Mouse (Mus musculus) midbrain, postnatal 0 days (tissue): ENCODE measurements around the gene Timd4. TPM values are rescaled to one million over a fixed set of nuclear protein-coding genes. Genes with fewer than 3 reads are reported as not detected.

Experiments used
- ATAC-seq: fragments of 200-750 bp; cut with Nextera tagmentation; 2 replicates; pipeline ENCODE4 v1.8.0; 2017; ENCODE audit warnings: moderate number of reproducible peaks, mild to moderate bottlenecking, moderate TSS enrichment, moderate library complexity; ENCODE audit not compliant: low FRiP score
- DNase-seq: peaks from one replicate; pipeline ENCODE4 v3.0.0-alpha.2; 2015; ENCODE audit warnings: low spot score
- H3K27ac ChIP-seq: fragments of 300-500 bp; sonication (generic); 2 replicates; pipeline ENCODE4 v1.5.1; 2014; ENCODE audit warnings: low read depth, mild to moderate bottlenecking, low read length, mixed read lengths
- H3K27me3 ChIP-seq: fragments of 300-500 bp; sonication (generic); 2 replicates; pipeline ENCODE4 v1.6.1; 2014; ENCODE audit warnings: low read length, control low read depth, mixed read lengths; ENCODE audit not compliant: insufficient read depth
- H3K36me3 ChIP-seq: fragments of 300-500 bp; sonication (generic); 2 replicates; pipeline ENCODE4 v1.6.1; 2014; ENCODE audit warnings: low read length, control low read depth, mixed read lengths; ENCODE audit not compliant: insufficient read depth
- H3K4me1 ChIP-seq: fragments of 300-500 bp; sonication (generic); 2 replicates; pipeline ENCODE4 v1.6.1; 2014; ENCODE audit warnings: mild to moderate bottlenecking, control low read depth, antibody characterized with exemption, low read length, mixed read lengths; ENCODE audit not compliant: insufficient read depth
- H3K4me2 ChIP-seq: fragments of 300-500 bp; sonication (generic); 2 replicates; pipeline ENCODE4 v1.6.1; 2014; ENCODE audit warnings: low read depth, mild to moderate bottlenecking, low read length, mixed read lengths; ENCODE audit not compliant: poor library complexity, severe bottlenecking
- H3K4me3 ChIP-seq: fragments of 300-500 bp; sonication (generic); 2 replicates; pipeline ENCODE4 v1.5.1; 2014; ENCODE audit warnings: low read depth, mild to moderate bottlenecking, low read length, moderate library complexity
- H3K9ac ChIP-seq: fragments of 300-500 bp; sonication (generic); replicated peaks from 2 replicates; pipeline ENCODE4 v1.6.1; 2014; ENCODE audit warnings: mild to moderate bottlenecking, low read length, moderate library complexity, mixed read lengths; ENCODE audit not compliant: poor library complexity, severe bottlenecking
- H3K9me3 ChIP-seq: fragments of 300-500 bp; sonication (generic); 2 replicates; pipeline ENCODE4 v1.6.1; 2016; ENCODE audit warnings: low read length, control low read depth
- CTCF ChIP-seq: IDR thresholded peaks from 2 replicates; pipeline ENCODE4 v1.5.1; 2016; ENCODE audit warnings: antibody characterized with exemption, mild to moderate bottlenecking
- WGBS: fragments of 180-500 bp; shearing (Covaris S2); extraction: QIAGEN DNeasy Blood & Tissue Kit; methylation state at CpG from one replicate; pipeline ENCODE4 v1.1.7; 2014; 5-methylcytosine and 5-hydroxymethylcytosine counted together
- polyA plus RNA-seq: library from polyadenylated mRNA; unstranded; fragments of >200 nt; fragmentation: Nextera tagmentation; extraction: Ambion mirVana; gene quantifications from 2 replicates; pipeline ENCODE4 v1.2.1, GENCODE M21; 2015
- total RNA-seq: library from RNA; depleted of rRNA; stranded (reverse); fragments of >200 nt; gene quantifications from 2 replicates; pipeline ENCODE4 v1.2.3, GENCODE M21; 2014

Gene Timd4
- total and polyA plus RNA-seq, 2 experiments from 2014 or later: 0.22 TPM; not detected in 1

GRCm38 (mm10) chr11:46830348-46830747 is 19.7 kb downstream of the Timd4 start:
- no peak for DNase-seq
- 73% methylated on average over 2 of the region's 2 CpGs for WGBS
- no peaks in the 10 kb centered on the region for H3K36me3 ChIP-seq
- H3K4me2 ChIP-seq: no peak overlapping the region
- no peaks in the 10 kb centered on the region for H3K27me3 ChIP-seq
- H3K9ac ChIP-seq: no peak overlapping the region
- no peak overlapping the region for H3K27ac ChIP-seq
- H3K4me1 ChIP-seq: no peaks in the 10 kb centered on the region
- ATAC-seq: no peak
- no peak overlapping the region for H3K4me3 ChIP-seq
- H3K9me3 ChIP-seq: no peaks in the 10 kb centered on the region
- no peak for TF ChIP-seq CTCF

GRCm38 (mm10) chr11:46835080-46835479 is 24.5 kb downstream of the Timd4 start:
- no peak for TF ChIP-seq CTCF
- H3K27ac ChIP-seq: no peak overlapping the region
- H3K27me3 ChIP-seq: no peaks in the 10 kb centered on the region
- WGBS: 71% methylated on average over 1 of the region's 1 CpGs
- no peaks in the 10 kb centered on the region for H3K9me3 ChIP-seq
- ATAC-seq (no peak), DNase-seq (no peak)
- H3K9ac ChIP-seq: no peak overlapping the region
- no peak overlapping the region for H3K4me2 ChIP-seq
- no peaks in the 10 kb centered on the region for H3K36me3 ChIP-seq
- no peaks in the 10 kb centered on the region for H3K4me1 ChIP-seq
- H3K4me3 ChIP-seq: no peak overlapping the region

GRCm38 (mm10) chr11:46842015-46842726 is 31.6 kb downstream of the Timd4 start:
- no peak overlapping the region for H3K9ac ChIP-seq
- TF ChIP-seq CTCF: no peak
- 54% methylated on average over 2 of the region's 2 CpGs for WGBS

GRCm38 (mm10) chr11:46846661-46847060 is 36.1 kb downstream of the Timd4 start:
- no peaks in the 10 kb centered on the region for H3K4me1 ChIP-seq
- 82% methylated on average over 1 of the region's 1 CpGs for WGBS
- no peak overlapping the region for H3K4me3 ChIP-seq
- DNase-seq (no peak), ATAC-seq (no peak)
- no peaks in the 10 kb centered on the region for H3K27me3 ChIP-seq
- no peak overlapping the region for H3K9ac ChIP-seq
- no peak for TF ChIP-seq CTCF
- no peak overlapping the region for H3K27ac ChIP-seq
- no peaks in the 10 kb centered on the region for H3K36me3 ChIP-seq
- no peak overlapping the region for H3K4me2 ChIP-seq
- no peaks in the 10 kb centered on the region for H3K9me3 ChIP-seq

More at GRCm38 (mm10) chr11:46842015-46842726, 31.6 kb downstream of the Timd4 start:
- no peak overlapping the region for H3K27ac ChIP-seq
- no peaks in the 10 kb centered on the region for H3K9me3 ChIP-seq
- ATAC-seq (no peak), DNase-seq (no peak)
- H3K4me1 ChIP-seq: no peaks in the 10 kb centered on the region
- no peaks in the 10 kb centered on the region for H3K36me3 ChIP-seq
- no peaks in the 10 kb centered on the region for H3K27me3 ChIP-seq
- no peak overlapping the region for H3K4me3 ChIP-seq
- no peak overlapping the region for H3K4me2 ChIP-seq

DNA sequence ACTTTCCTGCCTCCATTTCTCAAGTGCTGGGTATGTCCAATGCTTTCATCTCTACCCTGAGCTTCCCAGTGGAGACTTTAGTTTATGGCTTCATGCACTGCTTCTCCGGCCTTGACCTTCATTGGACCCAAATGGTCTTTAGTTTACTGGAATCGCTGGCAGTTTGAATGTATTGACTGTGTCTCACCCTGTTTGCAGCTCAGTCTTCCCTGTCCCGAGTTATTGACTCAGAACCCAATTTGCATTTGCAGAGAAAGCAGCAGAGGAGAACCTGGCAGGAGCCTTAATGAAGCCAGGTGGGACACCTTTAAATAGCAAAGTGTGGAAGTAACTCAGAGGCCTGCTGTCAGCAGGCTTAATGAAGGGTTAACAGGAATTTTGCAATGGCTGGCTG is 37.2 kb downstream of the Timd4 start:
- no peak for TF ChIP-seq CTCF
- H3K36me3 ChIP-seq: no peaks in the 10 kb centered on the region
- no peak overlapping the region for H3K4me3 ChIP-seq
- no peak overlapping the region for H3K9ac ChIP-seq
- DNase-seq: no peak
- no peaks in the 10 kb centered on the region for H3K9me3 ChIP-seq
- H3K4me2 ChIP-seq: no peak overlapping the region
- WGBS: 48% methylated on average over 3 of the region's 3 CpGs
- H3K4me1 ChIP-seq: no peaks in the 10 kb centered on the region
- no peak overlapping the region for H3K27ac ChIP-seq
- H3K27me3 ChIP-seq: no peaks in the 10 kb centered on the region
- no peak for ATAC-seq

- 37% methylated on average over 8 of the region's 8 CpGs for WGBS
- Histone ChIP-seq H3K9me3 (no peaks in the 10 kb centered on the region), H3K4me2 (no peak overlapping the region), H3K27ac (no peak overlapping the region), H3K27me3 (no peaks in the 10 kb centered on the region), H3K4me3 (no peak overlapping the region), H3K4me1 (no peaks in the 10 kb centered on the region), H3K36me3 (no peaks in the 10 kb centered on the region), H3K9ac (no peak overlapping the region)
- peak; percentile 79 for DNase-seq
- peak; percentile 66; the same call in 1 of the 2 replicates for ATAC-seq
- peak; percentile 80 for TF ChIP-seq CTCF
These were observed 37.8 kb downstream of the Timd4 start for GRCm38 (mm10) chr11:46848221-46848971.
